Mouse (Mus musculus) adrenal gland, adult 8-10 months (tissue): ENCODE data around the gene Preb. TPM values are rescaled to one million over a fixed set of nuclear protein-coding genes. Genes with fewer than 3 reads are reported as not detected.

Experiments used
- DNase-seq: peaks from one replicate; pipeline ENCODE4 v3.0.0; 2022
- total RNA-seq, 4 experiments: library from RNA; stranded (reverse); gene quantifications; 2 replicates each; pipeline ENCODE4 v1.2.4; 2022

The Preb gene
- total RNA-seq, 4 experiments from 2014 or later, result 129 to 211 (median 186) TPM

GRCm38 (mm10) chr5:30954065-30954464 is 6.1 kb downstream of the Preb start:
- DNase-seq, result no peak

GRCm38 (mm10) chr5:30952551-30952950 is 7.6 kb downstream of the Preb start:
- DNase-seq, result no peak

GRCm38 (mm10) chr5:30951706-30952105 is 8.5 kb downstream of the Preb start:
- no peak for DNase-seq

- DNase-seq, result no peak
Observed at GRCm38 (mm10) chr5:30950922-30951321, 9.2 kb downstream of the Preb start.

- DNase-seq, result no peak
Observed at GRCm38 (mm10) chr5:30950451-30950850, 9.7 kb downstream of the Preb start.

- peak; percentile 88 for DNase-seq
Observed at GRCm38 (mm10) chr5:30949654-30950326, 10.4 kb downstream of the Preb start.

- no peak for DNase-seq
Observed at GRCm38 (mm10) chr5:30948620-30949019, 11.5 kb downstream of the Preb start.

- DNase-seq, result peak; percentile 74
Observed at GRCm38 (mm10) chr5:30944956-30945781, 15.0 kb downstream of the Preb start, which contains the start of gene Cgref1. TSS of gene Cgref1 (minus strand) at chr5:30945591.

- DNase-seq, result no peak
Observed at GRCm38 (mm10) chr5:30944344-30944743, 15.8 kb downstream of the Preb start.

GRCm38 (mm10) chr5:30943004-30943403 is 17.2 kb downstream of the Preb start:
- no peak for DNase-seq

GRCm38 (mm10) chr5:30934725-30935461 is 25.3 kb downstream of the Preb start:
- DNase-seq, result no peak

- no peak for DNase-seq
Observed at GRCm38 (mm10) chr5:30933705-30934104, 26.5 kb downstream of the Preb start.

- no peak for DNase-seq
Observed at GRCm38 (mm10) chr5:30931378-30931777, 28.8 kb downstream of the Preb start.

GRCm38 (mm10) chr5:30930846-30931245 is 29.3 kb downstream of the Preb start:
- no peak for DNase-seq

- DNase-seq, result no peak
Observed at GRCm38 (mm10) chr5:30930121-30930520, 30.0 kb downstream of the Preb start.

- peak; percentile 41 for DNase-seq
Observed at GRCm38 (mm10) chr5:30927945-30928529, 32.1 kb downstream of the Preb start.

- no peak for DNase-seq
Observed at GRCm38 (mm10) chr5:30926073-30926472, 34.1 kb downstream of the Preb start.

GRCm38 (mm10) chr5:30925217-30925616 is 34.9 kb downstream of the Preb start:
- DNase-seq, result no peak

GRCm38 (mm10) chr5:30924614-30925013 is 35.5 kb downstream of the Preb start:
- no peak for DNase-seq

- no peak for DNase-seq
Observed at GRCm38 (mm10) chr5:30923119-30923518, 37.0 kb downstream of the Preb start.

GRCm38 (mm10) chr5:30922581-30923041 is 37.5 kb downstream of the Preb start:
- DNase-seq, result no peak

GRCm38 (mm10) chr5:30921256-30922033 is 38.7 kb downstream of the Preb start, which contains the start of gene Khk:
TSS of gene Khk (plus strand) at chr5:30921431.
- DNase-seq, result peak; percentile 80
